Mouse (Mus musculus) cerebellum, postnatal 14 days (tissue): Measurements from ENCODE around the gene Rad52.
A peak's percentile ranks its signal among the peaks of the same experiment; 100 is the strongest.

ENCODE experiments used
- DNase-seq, 2 experiments: peaks; one replicate each; pipeline ENCODE4 v3.0.0; 2021; ENCODE audit warnings: mixed read lengths in 2 of 2

Rad52 gene

GRCm38 (mm10) chr6:119902204-119903080 lies at the start of gene Rad52:
Gene Rad52 (plus strand): TSS chr6:119902698.
- peak; percentile 89 to 90 for DNase-seq

GRCm38 (mm10) chr6:119854156-119854555 lies 48.3 kb upstream of the Rad52 start:
- no peak for DNase-seq

- no peak for DNase-seq
These were observed 47.0 kb upstream of the Rad52 start for GRCm38 (mm10) chr6:119855471-119855870.

GRCm38 (mm10) chr6:119860236-119860635 lies 42.3 kb upstream of the Rad52 start:
- DNase-seq = no peak

GRCm38 (mm10) chr6:119861519-119861918 lies 41.0 kb upstream of the Rad52 start:
- no peak for DNase-seq

- peak; percentile 99 to 100 for DNase-seq
These were observed 38.0 kb upstream of the Rad52 start for GRCm38 (mm10) chr6:119864341-119865034.

- DNase-seq = no peak
These were observed 19.3 kb upstream of the Rad52 start for GRCm38 (mm10) chr6:119883151-119883550.

GRCm38 (mm10) chr6:119892711-119893110 lies 9.8 kb upstream of the Rad52 start:
- DNase-seq = no peak

GRCm38 (mm10) chr6:119903081-119903789 lies 737 bp downstream of the Rad52 start:
- DNase-seq = peak; percentile 35 to 44

- DNase-seq = no peak
These were observed 3.0 kb downstream of the Rad52 start for GRCm38 (mm10) chr6:119905461-119905860.

- DNase-seq = no peak
These were observed 9.5 kb downstream of the Rad52 start for GRCm38 (mm10) chr6:119912046-119912445.

- DNase-seq = no peak
These were observed 13.2 kb downstream of the Rad52 start for GRCm38 (mm10) chr6:119915710-119916109.

- peak; percentile 69 to 71 for DNase-seq
These were observed 16.2 kb downstream of the Rad52 start for GRCm38 (mm10) chr6:119918561-119919181.

- no peak for DNase-seq
These were observed 19.6 kb downstream of the Rad52 start for GRCm38 (mm10) chr6:119922136-119922535.

GRCm38 (mm10) chr6:119922544-119922943 lies 20.0 kb downstream of the Rad52 start:
- no peak for DNase-seq

GRCm38 (mm10) chr6:119924235-119925005 lies 21.9 kb downstream of the Rad52 start:
- DNase-seq = peak; percentile 43 to 53
